Mouse (Mus musculus) erythroblast, adult 5-6 weeks (primary cell): ENCODE results near the gene Nol9. TPM values are rescaled to one million over a fixed set of nuclear protein-coding genes. Genes with fewer than 3 reads are reported as not detected.

Source experiments
- ATAC-seq: replicated peaks from 2 replicates; pipeline ENCODE4 v1.8.0; 2016; ENCODE audit warnings: moderate number of reproducible peaks, mild to moderate bottlenecking, moderate TSS enrichment, inconsistent platforms; ENCODE audit not compliant: poor library complexity, low FRiP score, severe bottlenecking
- total RNA-seq, 2 experiments: library from RNA; stranded (forward) in 1 of 2; stranded (reverse) in 1 of 2; fragments of 150-400 nt in 1 of 2; fragments of 200-764, 138-1000 nt in 1 of 2; gene quantifications; 2 replicates each; pipeline versions ENCODE4 v1.2.3 to v1.2.4; 2015 to 2017; ENCODE audit warnings: low replicate concordance in 2 of 2

Gene Nol9
- total RNA-seq, 2 experiments from 2014 or later, result 3.9 to 7.3 TPM

- peak; percentile 82 for ATAC-seq
Measured at GRCm38 (mm10) chr4:152110689-152111088, 71.6 kb downstream of the Nol9 start.

Other genes starting within 250 kb of the Nol9 start
- 11.7 and 27.8 TPM in 2 replicates for gene Camta1, start 177.4 kb upstream of the Nol9 start, total RNA-seq (2015; ENCODE audit: low replicate concordance)
- 4.9 and 25.7 TPM in 2 replicates for gene Camta1, start 177.4 kb upstream of the Nol9 start, total RNA-seq (2017; ENCODE audit: low replicate concordance)
- gene Dnajc11, start 105.6 kb upstream of the Nol9 start, total RNA-seq (2015; ENCODE audit: low replicate concordance), result 17.1 and 26.3 TPM in 2 replicates
- gene Dnajc11, start 105.6 kb upstream of the Nol9 start, total RNA-seq (2017; ENCODE audit: low replicate concordance), result 39.4 and 50.2 TPM in 2 replicates
- 0.58 and 2.1 TPM in 2 replicates for gene Thap3, start 50.3 kb upstream of the Nol9 start, total RNA-seq (2015; ENCODE audit: low replicate concordance)
- gene Thap3, start 50.3 kb upstream of the Nol9 start, total RNA-seq (2017; ENCODE audit: low replicate concordance), result 0.84 TPM in 1 of 2 replicates, not detected in the other
- gene Phf13, start 43.1 kb upstream of the Nol9 start, total RNA-seq (2015; ENCODE audit: low replicate concordance), result 0.42 and 1.9 TPM in 2 replicates
- gene Phf13, start 43.1 kb upstream of the Nol9 start, total RNA-seq (2017; ENCODE audit: low replicate concordance), result 0.85 and 0.98 TPM in 2 replicates
- gene Klhl21, start 30.5 kb upstream of the Nol9 start, total RNA-seq (2015; ENCODE audit: low replicate concordance), result 0.77 and 2.3 TPM in 2 replicates
- gene Klhl21, start 30.5 kb upstream of the Nol9 start, total RNA-seq (2017; ENCODE audit: low replicate concordance), result 2.7 and 4.2 TPM in 2 replicates
- gene Zbtb48, start 11.7 kb upstream of the Nol9 start, total RNA-seq (2015; ENCODE audit: low replicate concordance), result 2.7 and 2.9 TPM in 2 replicates
- 2.9 and 4.2 TPM in 2 replicates for gene Zbtb48, start 11.7 kb upstream of the Nol9 start, total RNA-seq (2017; ENCODE audit: low replicate concordance)
- gene Tas1r1, start 753 bp upstream of the Nol9 start, total RNA-seq (2015; ENCODE audit: low replicate concordance), result 1.9 TPM in 1 of 2 replicates, not detected in the other
- gene Tas1r1, start 753 bp upstream of the Nol9 start, total RNA-seq (2017; ENCODE audit: low replicate concordance), result not detected in 2 replicates
- 0.42 TPM in 1 of 2 replicates, not detected in the other for gene Plekhg5, start 33.2 kb downstream of the Nol9 start, total RNA-seq (2015; ENCODE audit: low replicate concordance)
- gene Plekhg5, start 33.2 kb downstream of the Nol9 start, total RNA-seq (2017; ENCODE audit: low replicate concordance), result 1.4 and 2.0 TPM in 2 replicates
- gene Tnfrsf25, start 76.6 kb downstream of the Nol9 start, total RNA-seq (2015; ENCODE audit: low replicate concordance), result not detected in 2 replicates
- gene Tnfrsf25, start 76.6 kb downstream of the Nol9 start, total RNA-seq (2017; ENCODE audit: low replicate concordance), result not detected in 2 replicates
- gene Espn, start 113.0 kb downstream of the Nol9 start, total RNA-seq (2015; ENCODE audit: low replicate concordance), result not detected in 2 replicates
- gene Espn, start 113.0 kb downstream of the Nol9 start, total RNA-seq (2017; ENCODE audit: low replicate concordance), result 0.34 and 0.42 TPM in 2 replicates
- gene Hes2, start 119.5 kb downstream of the Nol9 start, total RNA-seq (2015; ENCODE audit: low replicate concordance), result not detected in 2 replicates
- gene Hes2, start 119.5 kb downstream of the Nol9 start, total RNA-seq (2017; ENCODE audit: low replicate concordance), result not detected in 2 replicates
- gene Acot7, start 138.8 kb downstream of the Nol9 start, total RNA-seq (2015; ENCODE audit: low replicate concordance), result 15.3 and 19.4 TPM in 2 replicates
- gene Acot7, start 138.8 kb downstream of the Nol9 start, total RNA-seq (2017; ENCODE audit: low replicate concordance), result 5.2 and 9.7 TPM in 2 replicates
- gene Gpr153, start 234.9 kb downstream of the Nol9 start, total RNA-seq (2015; ENCODE audit: low replicate concordance), result not detected in 2 replicates
- 0.28 TPM in 1 of 2 replicates, not detected in the other for gene Gpr153, start 234.9 kb downstream of the Nol9 start, total RNA-seq (2017; ENCODE audit: low replicate concordance)